Mouse (Mus musculus) brown adipose tissue, adult 24 weeks (tissue): ENCODE results near the gene Il13. TPM values are rescaled to one million over a fixed set of nuclear protein-coding genes. Genes with fewer than 3 reads are reported as not detected.

Experiments
- H3K27ac ChIP-seq: fragments of 200-500 bp; replicated peaks from 2 replicates; pipeline ENCODE4 v1.5.1; 2012; ENCODE audit warnings: low read depth, mild to moderate bottlenecking, low read length
- H3K4me1 ChIP-seq: fragments of 200-500 bp; 2 replicates; pipeline ENCODE4 v1.6.1; 2012; ENCODE audit warnings: low read length, mixed read lengths; ENCODE audit not compliant: control insufficient read depth, insufficient read depth, insufficient read length
- H3K4me3 ChIP-seq: fragments of 200-500 bp; 2 replicates; pipeline ENCODE4 v1.5.1; 2012; ENCODE audit warnings: low read depth, mild to moderate bottlenecking, low read length, moderate library complexity; ENCODE audit not compliant: insufficient read depth
- polyA plus RNA-seq: library from polyadenylated mRNA; stranded (reverse); fragments of >200 nt; gene quantifications from 2 replicates; pipeline ENCODE4 v1.2.4, GENCODE M21; 2012; ENCODE audit not compliant: missing spikeins, insufficient read depth, insufficient read length

The Il13 gene
- polyA plus RNA-seq, 1 experiment: not detected

- H3K4me1 ChIP-seq: no peaks in the 10 kb centered on the region
- no peak overlapping the region for H3K4me3 ChIP-seq
- H3K27ac ChIP-seq: no peak overlapping the region
These were observed 8.3 kb upstream of the Il13 start for GRCm38 (mm10) chr11:53642744-53643279.

DNA sequence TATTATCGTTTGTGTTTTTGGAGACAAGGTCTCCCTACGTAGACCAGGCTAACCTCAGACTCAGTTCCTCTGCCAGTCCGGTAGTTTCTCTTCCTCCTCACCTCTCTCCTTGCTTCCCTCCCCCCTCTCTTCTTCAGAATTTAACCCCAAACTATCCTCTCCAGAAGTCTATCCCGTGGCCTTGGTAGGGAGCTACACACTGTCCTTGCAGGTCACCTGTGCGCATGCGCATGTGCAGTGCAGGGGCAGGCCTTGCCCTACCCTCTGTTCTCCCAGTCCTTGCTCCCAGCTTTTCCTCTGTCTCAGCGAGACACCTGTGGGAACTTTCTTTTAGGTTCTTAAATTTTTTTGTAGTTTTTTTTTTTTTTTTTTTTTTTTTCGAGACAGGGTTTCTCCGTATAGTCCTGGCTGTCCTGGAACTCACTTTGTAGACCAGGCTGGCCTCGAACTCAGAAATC is 3.3 kb upstream of the Il13 start:
- Histone ChIP-seq H3K27ac (no peak overlapping the region), H3K4me1 (no peaks in the 10 kb centered on the region), H3K4me3 (no peak overlapping the region)

- Histone ChIP-seq H3K4me1 (no peaks in the 10 kb centered on the region), H3K4me3 (no peak overlapping the region), H3K27ac (no peak overlapping the region)
These were observed 2.7 kb upstream of the Il13 start for GRCm38 (mm10) chr11:53637046-53637802.

GRCm38 (mm10) chr11:53636183-53636646 is 1.7 kb upstream of the Il13 start:
- no peaks in the 10 kb centered on the region for H3K4me1 ChIP-seq
- H3K4me3 ChIP-seq: peak overlapping the region; percentile 35
- H3K27ac ChIP-seq: no peak overlapping the region

DNA sequence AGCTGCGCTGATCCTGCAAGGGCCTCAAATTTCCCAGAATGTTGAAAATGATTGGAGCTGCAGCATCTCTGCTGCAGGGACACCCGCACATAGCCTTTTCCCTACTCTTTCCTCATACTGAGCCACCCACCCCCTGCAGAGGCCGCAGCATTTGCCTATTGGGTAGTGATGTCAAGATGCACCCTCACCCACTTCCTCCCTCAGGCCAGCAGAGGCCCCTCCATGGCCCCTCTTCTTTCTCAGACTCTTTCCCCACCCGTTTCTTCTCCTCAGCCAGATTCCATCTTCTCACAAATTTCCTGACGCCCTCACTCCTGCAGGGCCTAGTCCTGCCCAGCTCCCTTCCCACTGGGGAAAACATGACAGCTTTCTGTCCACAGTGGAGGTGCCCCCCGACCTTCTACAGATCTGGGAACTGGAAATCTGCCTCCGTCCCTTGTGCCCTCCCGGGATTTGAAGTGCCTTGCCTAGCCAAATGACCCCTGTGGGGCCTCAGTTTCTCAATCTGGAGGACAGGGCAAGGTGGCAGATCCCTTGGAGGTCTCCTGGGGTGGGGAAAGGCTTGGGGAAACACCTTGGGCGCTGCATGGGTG is 1.2 kb upstream of the Il13 start:
- H3K4me1 ChIP-seq: no peaks in the 10 kb centered on the region
- H3K27ac ChIP-seq: no peak overlapping the region
- peak overlapping the region; percentile 35; the same call in 1 of the 2 replicates for H3K4me3 ChIP-seq

GRCm38 (mm10) chr11:53633644-53634043 is 858 bp downstream of the Il13 start:
- Histone ChIP-seq H3K4me3 (no peak overlapping the region), H3K4me1 (no peaks in the 10 kb centered on the region), H3K27ac (no peak overlapping the region)

DNA sequence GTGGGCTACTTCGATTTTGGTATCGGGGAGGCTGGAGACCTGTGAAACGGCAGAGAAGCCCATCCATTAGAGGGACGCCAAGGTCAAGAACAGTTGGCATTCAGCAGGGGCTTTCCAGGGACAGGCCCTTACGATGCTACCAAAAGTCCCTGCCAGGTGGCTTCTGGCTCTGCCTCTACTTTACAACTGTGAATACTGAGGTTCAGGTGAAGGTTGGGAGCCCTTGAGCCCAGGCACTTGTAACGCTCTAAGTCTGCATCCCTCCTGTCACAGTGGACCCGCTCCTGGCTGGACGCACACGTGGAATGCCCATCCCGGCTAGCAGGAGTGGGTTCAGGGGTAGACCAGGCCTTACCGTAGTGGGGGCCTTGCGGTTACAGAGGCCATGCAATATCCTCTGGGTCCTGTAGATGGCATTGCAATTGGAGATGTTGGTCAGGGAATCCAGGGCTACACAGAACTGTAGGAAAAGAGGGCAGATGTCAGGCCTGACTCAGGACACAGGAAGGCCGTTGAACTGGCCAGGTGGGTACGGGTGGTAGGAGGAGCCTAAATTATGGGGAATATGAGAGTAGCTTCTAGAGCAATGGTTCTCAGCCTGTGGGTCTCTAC is 2.3 kb downstream of the Il13 start:
- H3K27ac ChIP-seq: no peak overlapping the region
- H3K4me1 ChIP-seq: no peaks in the 10 kb centered on the region
- H3K4me3 ChIP-seq: no peak overlapping the region

DNA sequence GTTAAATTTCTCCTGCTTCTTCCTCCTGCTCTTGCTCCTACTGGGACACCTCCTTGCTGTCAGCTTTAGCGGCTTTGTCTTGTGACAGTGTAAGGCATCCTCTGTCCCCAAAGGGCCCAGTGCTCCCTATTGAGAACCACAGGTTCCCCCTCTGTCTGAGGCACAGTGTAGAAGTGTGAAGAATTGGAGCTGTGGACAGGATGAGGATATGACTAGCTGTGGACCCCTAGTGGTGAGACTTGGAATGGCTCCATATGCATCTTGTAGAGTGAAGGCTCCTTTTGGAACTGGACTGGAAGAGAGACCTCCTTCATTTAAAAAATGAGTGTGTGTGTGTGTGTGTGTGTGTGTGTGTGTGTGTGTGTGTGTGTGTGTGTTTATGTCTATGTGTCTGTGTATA is 6.6 kb downstream of the Il13 start:
- H3K4me1 ChIP-seq: no peaks in the 10 kb centered on the region
- no peak overlapping the region for H3K27ac ChIP-seq
- H3K4me3 ChIP-seq: no peak overlapping the region

- Histone ChIP-seq H3K4me1 (no peaks in the 10 kb centered on the region), H3K4me3 (no peak overlapping the region), H3K27ac (no peak overlapping the region)
These were observed 7.6 kb downstream of the Il13 start for GRCm38 (mm10) chr11:53626802-53627373.

DNA sequence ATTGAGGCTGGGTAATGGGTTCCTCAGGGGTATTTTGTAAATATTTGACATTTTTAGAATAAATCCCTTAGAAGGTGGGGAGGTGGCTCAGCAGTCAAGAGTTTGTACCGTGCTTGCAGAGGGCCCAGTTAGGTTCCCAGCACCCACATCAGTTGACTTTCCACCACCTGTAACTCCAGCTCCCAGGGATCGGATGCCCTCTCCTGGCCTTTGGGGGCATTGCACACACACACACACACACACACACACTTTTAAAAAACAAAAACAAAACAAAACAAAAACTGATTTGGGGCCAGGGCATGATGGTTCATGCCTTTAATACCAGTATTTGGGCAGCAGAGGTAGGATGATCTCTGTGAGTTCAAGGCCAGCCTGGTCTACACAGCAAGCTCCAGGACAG is 10.4 kb downstream of the Il13 start:
- Histone ChIP-seq H3K4me1 (no peaks in the 10 kb centered on the region), H3K4me3 (no peak overlapping the region)

GRCm38 (mm10) chr11:53623573-53623972 is 10.9 kb downstream of the Il13 start:
- no peaks in the 10 kb centered on the region for H3K4me1 ChIP-seq
- H3K27ac ChIP-seq: no peak overlapping the region
- no peak overlapping the region for H3K4me3 ChIP-seq

More for the DNA sequence above, 10.4 kb downstream of the Il13 start:
- no peak overlapping the region for H3K27ac ChIP-seq

GRCm38 (mm10) chr11:53622440-53622806 is 12.1 kb downstream of the Il13 start:
- Histone ChIP-seq H3K4me1 (no peaks in the 10 kb centered on the region), H3K4me3 (no peak overlapping the region), H3K27ac (no peak overlapping the region)

DNA sequence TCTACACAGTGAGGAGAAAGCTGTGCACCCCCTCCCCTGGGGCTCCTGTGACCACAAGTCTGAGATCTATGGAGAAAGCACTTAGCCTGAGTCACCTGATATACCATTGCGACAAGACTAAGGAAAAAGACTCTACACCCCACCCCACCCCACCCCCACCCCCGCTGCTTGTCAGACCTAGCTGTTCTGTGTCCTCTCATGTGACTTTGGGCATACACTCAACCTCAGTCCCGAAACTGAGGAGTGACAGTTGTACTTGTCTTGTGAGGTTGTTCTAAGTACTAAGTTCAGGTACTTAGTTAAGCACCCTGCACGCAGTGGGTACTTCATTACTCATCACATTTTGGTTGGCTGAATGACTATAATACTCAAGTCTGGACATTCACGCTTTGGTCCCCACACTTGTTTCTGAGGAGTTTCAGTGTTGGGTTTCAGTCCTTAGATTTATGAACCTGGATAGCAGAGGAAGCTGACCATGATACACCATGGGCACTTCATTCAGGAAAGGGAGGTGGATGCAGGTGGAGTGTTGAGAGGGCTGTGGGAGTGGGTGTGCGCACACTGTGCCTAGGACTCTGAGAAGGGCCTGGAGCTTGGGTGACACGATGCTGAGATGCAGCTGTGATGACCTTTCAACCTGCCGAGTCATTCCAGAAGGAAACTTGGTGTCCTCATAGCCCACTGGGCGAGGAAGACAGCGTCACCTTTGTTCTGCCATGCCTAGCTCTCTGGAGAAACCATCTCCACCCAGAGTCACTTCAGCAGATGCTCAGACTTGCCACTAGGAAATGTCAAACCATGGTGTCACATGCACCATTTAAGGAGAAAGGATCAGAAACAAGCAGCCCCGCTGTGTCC is 12.7 kb downstream of the Il13 start:
- no peak overlapping the region for H3K4me3 ChIP-seq
- no peaks in the 10 kb centered on the region for H3K4me1 ChIP-seq
- no peak overlapping the region for H3K27ac ChIP-seq

DNA sequence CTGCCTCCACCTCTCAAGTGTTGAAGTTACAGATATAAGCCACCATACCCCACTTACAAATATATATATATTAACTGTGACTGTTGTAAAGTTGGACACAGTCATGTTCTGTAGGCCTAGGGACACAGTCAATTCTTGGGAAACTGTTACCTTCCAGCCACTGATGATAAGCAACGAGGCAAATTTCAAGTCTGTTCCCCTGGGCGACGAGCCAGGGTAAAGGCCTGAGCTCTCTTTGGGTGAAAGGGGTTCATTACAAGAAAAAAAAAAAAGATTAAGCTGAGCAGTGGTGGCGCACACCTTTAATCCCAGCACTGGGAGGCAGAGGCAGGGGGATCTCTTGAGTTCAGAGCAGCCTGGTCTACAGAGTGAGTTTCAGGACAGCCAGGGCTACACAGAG is 14.4 kb downstream of the Il13 start:
- no peak overlapping the region for H3K27ac ChIP-seq
- no peak overlapping the region for H3K4me3 ChIP-seq
- no peaks in the 10 kb centered on the region for H3K4me1 ChIP-seq
